Mouse (Mus musculus): ENCODE results near the gene Nsd1. TPM values are rescaled to one million over a fixed set of nuclear protein-coding genes. Genes with fewer than 3 reads are reported as not detected.

Nsd1 gene
- polyA plus RNA-seq, 1 experiment from 2014 or later: 46.3 TPM

DNA sequence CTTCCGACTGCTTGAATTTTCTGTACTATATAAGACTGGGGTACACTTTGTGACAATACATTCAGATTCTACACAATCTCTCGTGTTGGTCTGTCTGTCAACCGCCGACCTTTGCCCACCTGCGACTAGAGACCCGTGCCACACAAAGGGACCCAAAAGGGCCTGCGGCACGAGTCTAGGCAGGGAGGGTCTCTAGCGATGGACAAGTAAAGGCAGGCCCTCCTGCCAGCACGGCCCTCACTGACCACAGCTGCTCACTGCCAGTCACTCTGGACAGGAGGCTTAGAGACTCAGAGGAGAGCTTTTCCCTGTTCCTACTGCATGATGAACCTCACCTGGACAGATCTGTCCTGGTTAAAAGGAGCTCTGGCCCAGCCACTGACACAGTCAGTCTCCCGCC lies 132.9 kb downstream of the Nsd1 start:
- no peak overlapping the region for H3K4me2 ChIP-seq (ENCODE audit: low read length)
- no peaks in the 10 kb centered on the region for H3K27me3 ChIP-seq (replicated peaks; ENCODE audit: control insufficient read depth, insufficient read depth, low read length)

DNA sequence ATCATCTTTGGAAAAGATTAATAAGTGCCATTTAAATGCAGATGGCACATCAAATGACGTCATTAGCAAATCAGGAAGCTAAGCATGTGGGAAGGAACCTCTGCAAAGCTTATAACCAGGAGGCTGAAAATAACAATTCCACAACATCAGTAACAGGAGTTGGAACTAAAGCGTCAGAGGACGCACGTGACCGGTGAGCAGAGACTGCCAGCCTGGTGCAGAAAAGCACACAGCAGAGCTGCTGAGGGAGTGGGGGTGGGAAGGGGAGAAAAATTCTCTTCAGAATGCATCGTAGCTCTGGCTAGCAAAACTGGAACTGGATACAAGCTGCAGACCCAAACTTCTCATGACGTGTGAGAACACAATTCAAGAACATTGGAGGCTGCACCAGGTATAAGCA lies 134.7 kb downstream of the Nsd1 start:
- Histone ChIP-seq H3K36me3 (ENCODE audit: control insufficient read depth, insufficient read depth, low read length) (peaks cover 25% of the 10 kb centered on the region), H3K9ac (ENCODE audit: low read depth, low read length) (no peak overlapping the region), H3K4me1 (ENCODE audit: control insufficient read depth, insufficient read depth, low read depth, low read length) (no peaks in the 10 kb centered on the region), H3K4me2 (ENCODE audit: low read length) (no peak overlapping the region), H3K27ac (ENCODE audit: low read depth, low read length) (no peak overlapping the region), H3K9me3 (ENCODE audit: control insufficient read depth, low read length) (no peaks in the 10 kb centered on the region), H3K4me3 (ENCODE audit: low read length) (no peak overlapping the region), H3K27me3 (replicated peaks; ENCODE audit: control insufficient read depth, insufficient read depth, low read length) (no peaks in the 10 kb centered on the region)
- WGBS: 85% methylated on average over 7 of the region's 7 CpGs
- ATAC-seq: no peak

More for the DNA sequence above, 132.9 kb downstream of the Nsd1 start:
- no peaks in the 10 kb centered on the region for H3K9me3 ChIP-seq (ENCODE audit: control insufficient read depth, low read length)
- H3K27ac ChIP-seq (ENCODE audit: low read depth, low read length): no peak overlapping the region
- 45% methylated on average over 11 of the region's 11 CpGs for WGBS
- no peak for ATAC-seq
- peaks cover 17% of the 10 kb centered on the region for H3K36me3 ChIP-seq (ENCODE audit: control insufficient read depth, insufficient read depth, low read length)
- no peak overlapping the region for H3K9ac ChIP-seq (ENCODE audit: low read depth, low read length)
- no peaks in the 10 kb centered on the region for H3K4me1 ChIP-seq (ENCODE audit: control insufficient read depth, insufficient read depth, low read depth, low read length)
- no peak overlapping the region for H3K4me3 ChIP-seq (ENCODE audit: low read length)

DNA sequence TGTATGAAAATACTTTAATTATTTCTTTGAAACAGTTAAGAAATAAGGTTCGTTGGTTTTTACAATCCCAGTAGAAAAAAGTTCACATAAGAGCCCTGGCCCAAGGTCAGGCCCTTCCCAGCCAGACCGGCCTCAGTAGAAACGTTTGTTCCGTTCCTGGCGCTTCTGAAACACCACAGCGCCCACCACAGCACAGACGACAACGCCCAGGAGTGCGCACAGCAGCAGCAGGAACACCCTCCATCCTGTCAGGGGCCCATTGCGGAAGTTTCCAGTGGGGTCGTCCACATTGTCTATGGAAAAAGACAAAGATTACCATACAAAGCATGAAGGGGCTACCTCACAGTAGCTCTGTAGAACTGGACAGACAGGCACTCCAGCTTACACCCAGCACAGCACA lies 137.2 kb downstream of the Nsd1 start:
- Histone ChIP-seq H3K4me3 (ENCODE audit: low read length) (no peak overlapping the region), H3K4me1 (ENCODE audit: control insufficient read depth, insufficient read depth, low read depth, low read length) (no peaks in the 10 kb centered on the region), H3K9me3 (ENCODE audit: control insufficient read depth, low read length) (no peaks in the 10 kb centered on the region), H3K9ac (ENCODE audit: low read depth, low read length) (no peak overlapping the region), H3K36me3 (ENCODE audit: control insufficient read depth, insufficient read depth, low read length) (peaks cover 40% of the 10 kb centered on the region), H3K27me3 (replicated peaks; ENCODE audit: control insufficient read depth, insufficient read depth, low read length) (no peaks in the 10 kb centered on the region), H3K4me2 (ENCODE audit: low read length) (no peak overlapping the region), H3K27ac (ENCODE audit: low read depth, low read length) (no peak overlapping the region)
- ATAC-seq: no peak
- 78% methylated on average over 11 of the region's 11 CpGs for WGBS

DNA sequence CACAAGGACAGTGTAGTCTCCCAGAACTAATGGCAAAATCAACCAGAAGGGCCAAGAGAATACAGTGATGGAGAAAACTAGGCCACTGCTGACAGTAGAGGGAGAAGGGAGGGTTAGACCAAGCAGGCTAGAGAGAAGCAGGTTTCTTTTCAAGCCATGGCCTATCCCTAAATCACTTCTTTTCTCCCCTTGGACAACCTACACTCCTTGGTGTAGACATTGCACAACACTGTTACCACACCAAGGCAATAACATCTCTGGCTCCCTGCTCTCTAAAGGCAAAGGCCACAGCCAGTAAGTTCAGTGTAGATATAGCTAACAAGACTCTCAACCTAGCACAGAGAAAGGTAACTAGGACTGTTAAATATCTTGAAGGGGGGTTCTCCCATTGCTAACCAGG lies 151.6 kb downstream of the Nsd1 start:
- H3K9me3 ChIP-seq (ENCODE audit: control insufficient read depth, low read length): no peaks in the 10 kb centered on the region
- H3K27ac ChIP-seq (ENCODE audit: low read depth, low read length): no peak overlapping the region
- H3K36me3 ChIP-seq (ENCODE audit: control insufficient read depth, insufficient read depth, low read length): peaks cover 9% of the 10 kb centered on the region; the same call in 1 of the 2 replicates
- no peak for ATAC-seq
- peak overlapping the region; percentile 74 for H3K4me2 ChIP-seq (ENCODE audit: low read length)
- H3K9ac ChIP-seq (ENCODE audit: low read depth, low read length): no peak overlapping the region
- H3K4me3 ChIP-seq (ENCODE audit: low read length): peak overlapping the region; percentile 70
- H3K27me3 ChIP-seq (replicated peaks; ENCODE audit: control insufficient read depth, insufficient read depth, low read length): no peaks in the 10 kb centered on the region
- H3K4me1 ChIP-seq (ENCODE audit: control insufficient read depth, insufficient read depth, low read depth, low read length): peaks cover 18% of the 10 kb centered on the region

DNA sequence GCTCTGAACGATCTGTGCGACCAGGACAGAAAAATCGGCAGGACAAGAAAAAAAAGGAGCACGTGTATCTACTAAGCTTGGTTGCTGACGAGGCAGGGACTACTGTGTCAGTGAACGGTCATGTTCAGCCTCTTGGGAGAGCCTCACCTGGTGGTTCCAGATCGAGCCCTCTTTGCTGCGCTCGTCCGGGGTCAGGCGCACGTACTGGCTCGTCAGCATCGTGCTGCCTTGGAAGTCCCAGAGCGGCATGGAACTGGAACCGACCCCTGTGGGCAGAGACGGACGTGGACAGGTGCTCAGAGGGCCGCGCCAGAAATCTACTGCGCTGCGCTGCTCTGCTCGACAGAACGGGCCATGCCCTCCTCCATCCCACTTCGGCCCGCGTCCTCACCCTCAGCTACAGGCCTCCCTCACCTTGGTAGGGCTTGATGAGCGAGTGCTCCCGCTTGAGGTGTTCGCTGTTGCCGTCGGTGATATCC lies 152.4 kb downstream of the Nsd1 start:
- H3K9ac ChIP-seq (ENCODE audit: low read depth, low read length): peak overlapping the region; percentile 70
- H3K4me3 ChIP-seq (ENCODE audit: low read length): peak overlapping the region; percentile 70
- peak overlapping the region; percentile 76 for H3K27ac ChIP-seq (ENCODE audit: low read depth, low read length)
- no peaks in the 10 kb centered on the region; the same call in 1 of the 2 replicates for H3K27me3 ChIP-seq (replicated peaks; ENCODE audit: control insufficient read depth, insufficient read depth, low read length)
- no peaks in the 10 kb centered on the region for H3K9me3 ChIP-seq (ENCODE audit: control insufficient read depth, low read length)
- 1% methylated on average over 31 of the region's 32 CpGs for WGBS
- H3K36me3 ChIP-seq (ENCODE audit: control insufficient read depth, insufficient read depth, low read length): peaks cover 7% of the 10 kb centered on the region; the same call in 1 of the 2 replicates
- H3K4me2 ChIP-seq (ENCODE audit: low read length): peak overlapping the region; percentile 74
- peaks cover 18% of the 10 kb centered on the region for H3K4me1 ChIP-seq (ENCODE audit: control insufficient read depth, insufficient read depth, low read depth, low read length)
- ATAC-seq: peak; percentile 41

DNA sequence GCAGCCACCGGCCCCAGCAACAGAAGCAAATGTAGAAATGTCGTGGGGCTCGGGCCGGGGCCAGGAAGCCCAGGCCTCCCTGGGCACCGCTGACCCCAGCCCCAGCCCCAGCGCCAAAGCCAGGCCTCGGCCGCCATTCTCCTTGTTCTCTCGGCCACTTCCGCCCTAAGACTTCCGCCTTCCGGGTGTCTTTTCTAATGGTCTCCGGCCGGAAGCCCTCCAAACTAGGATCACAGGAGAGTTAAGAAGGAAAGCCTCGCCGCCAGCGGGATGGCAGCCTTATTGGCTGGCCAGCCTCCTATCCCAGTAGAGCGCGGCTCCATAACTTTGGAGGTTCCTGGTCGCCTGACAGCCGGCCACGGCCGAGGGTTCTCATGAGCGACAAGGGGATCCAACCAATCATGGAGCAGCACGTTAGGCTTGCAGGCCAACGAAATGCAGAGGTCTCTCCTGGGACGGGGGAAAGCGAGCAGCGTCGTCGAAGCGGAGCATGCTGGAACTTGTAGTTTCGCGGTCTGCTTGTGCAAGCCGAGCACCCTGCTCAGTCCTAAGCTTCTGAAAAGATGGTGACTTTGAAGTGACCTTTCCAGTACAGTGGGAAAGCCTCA lies 153.0 kb downstream of the Nsd1 start, which contains the start of gene Lman2:
Gene Lman2 (minus strand): TSS at position 331 of the 608 bp plus-strand sequence.
- H3K4me3 ChIP-seq (ENCODE audit: low read length): peak within 1 kb of the TSS; percentile 70
- H3K4me1 ChIP-seq (ENCODE audit: control insufficient read depth, insufficient read depth, low read depth, low read length): peaks cover 18% of the 10 kb centered on the region
- no peaks in the 10 kb centered on the region for H3K9me3 ChIP-seq (ENCODE audit: control insufficient read depth, low read length)
- H3K36me3 ChIP-seq (ENCODE audit: control insufficient read depth, insufficient read depth, low read length): peaks cover 7% of the 10 kb centered on the region; the same call in 1 of the 2 replicates
- peak within 1 kb of the TSS; percentile 70 for H3K9ac ChIP-seq (ENCODE audit: low read depth, low read length)
- H3K27ac ChIP-seq (ENCODE audit: low read depth, low read length): peak within 1 kb of the TSS; percentile 76
- WGBS: under 1% methylated on average over 35 of the region's 35 CpGs
- peak; percentile 99 for ATAC-seq
- peak within 1 kb of the TSS; percentile 74 for H3K4me2 ChIP-seq (ENCODE audit: low read length)
- no peaks in the 10 kb centered on the region; the same call in 1 of the 2 replicates for H3K27me3 ChIP-seq (replicated peaks; ENCODE audit: control insufficient read depth, insufficient read depth, low read length)

Other genes starting within 250 kb of the Nsd1 start
- gene Hk3, start 188.4 kb upstream of the Nsd1 start, polyA plus RNA-seq (2015; fragmentation: Nextera tagmentation; extraction: Ambion mirVana): 1.1 and 1.2 TPM in 2 replicates
- 18.2 and 18.5 TPM in 2 replicates for gene Uimc1, start 109.5 kb upstream of the Nsd1 start, polyA plus RNA-seq (2015; fragmentation: Nextera tagmentation; extraction: Ambion mirVana)
- gene Zfp346, start 104.5 kb upstream of the Nsd1 start, polyA plus RNA-seq (2015; fragmentation: Nextera tagmentation; extraction: Ambion mirVana): 29.8 and 30.6 TPM in 2 replicates
- gene Gm17617, start 76.2 kb upstream of the Nsd1 start, polyA plus RNA-seq (2015; fragmentation: Nextera tagmentation; extraction: Ambion mirVana): not detected in 2 replicates
- gene Fgfr4, start 57.1 kb upstream of the Nsd1 start, polyA plus RNA-seq (2015; fragmentation: Nextera tagmentation; extraction: Ambion mirVana): 1.3 and 1.6 TPM in 2 replicates
- gene Prelid1, start 110.7 kb downstream of the Nsd1 start, polyA plus RNA-seq (2015; fragmentation: Nextera tagmentation; extraction: Ambion mirVana): 347 and 353 TPM in 2 replicates
- 95.4 and 97.6 TPM in 2 replicates for gene Rab24, start 112.2 kb downstream of the Nsd1 start, polyA plus RNA-seq (2015; fragmentation: Nextera tagmentation; extraction: Ambion mirVana)
- gene Mxd3, start 120.0 kb downstream of the Nsd1 start, polyA plus RNA-seq (2015; fragmentation: Nextera tagmentation; extraction: Ambion mirVana): 10.9 and 12.4 TPM in 2 replicates
- 44.9 and 51.5 TPM in 2 replicates for gene Lman2, start 153.0 kb downstream of the Nsd1 start, polyA plus RNA-seq (2015; fragmentation: Nextera tagmentation; extraction: Ambion mirVana)
- 0.27 and 0.44 TPM in 2 replicates for gene Rgs14, start 159.9 kb downstream of the Nsd1 start, polyA plus RNA-seq (2015; fragmentation: Nextera tagmentation; extraction: Ambion mirVana)
- gene Slc34a1, start 188.4 kb downstream of the Nsd1 start, polyA plus RNA-seq (2015; fragmentation: Nextera tagmentation; extraction: Ambion mirVana): 0.05 TPM in 1 of 2 replicates, not detected in the other
- gene Pfn3, start 205.4 kb downstream of the Nsd1 start, polyA plus RNA-seq (2015; fragmentation: Nextera tagmentation; extraction: Ambion mirVana): 1.1 and 1.4 TPM in 2 replicates
- 0.14 and 0.38 TPM in 2 replicates for gene F12, start 217.0 kb downstream of the Nsd1 start, polyA plus RNA-seq (2015; fragmentation: Nextera tagmentation; extraction: Ambion mirVana)
- 15.8 and 25.0 TPM in 2 replicates for gene Grk6, start 235.3 kb downstream of the Nsd1 start, polyA plus RNA-seq (2015; fragmentation: Nextera tagmentation; extraction: Ambion mirVana)